Mouse (Mus musculus): ENCODE measurements around the gene Cxcl17.

GRCm38 (mm10) chr7:25383891-25384290, 28.8 kb downstream of the Cxcl17 start:
- TF ChIP-seq CTCF (IDR thresholded peaks at IDR 0.05; ENCODE audit: low read depth) (no peak), EP300 (IDR thresholded peaks at IDR 0.05; ENCODE audit: low read depth) (no peak)
